Mouse (Mus musculus): ENCODE measurements around the gene Fgfr1op. TPM values are rescaled to one million over a fixed set of nuclear protein-coding genes. Genes with fewer than 3 reads are reported as not detected.
"Not testable (repeated sequence)": the region's sequence is repeated elsewhere in the genome, so short reads cannot be mapped to it uniquely, and the experiment has no call there.

Gene Fgfr1op
- total and polyA plus RNA-seq, 2 experiments from 2014 or later: 16.3 to 18.4 TPM

GRCm38 (mm10) chr17:8195685-8196376 is 30.5 kb downstream of the Fgfr1op start:
- WGBS: 95% methylated on average over 8 of the region's 8 CpGs
- Histone ChIP-seq H3K9ac (no peak overlapping the region), H3K4me1 (ENCODE audit: insufficient read depth) (no peaks in the 10 kb centered on the region), H3K27me3 (ENCODE audit: insufficient read depth, low read length) (no peaks in the 10 kb centered on the region), H3K9me3 (ENCODE audit: low read length) (no peaks in the 10 kb centered on the region), H3K4me3 (ENCODE audit: low read depth, low read length) (no peak overlapping the region), H3K27ac (ENCODE audit: low read depth, low read length) (no peak overlapping the region), H3K36me3 (ENCODE audit: insufficient read depth) (peaks cover 33% of the 10 kb centered on the region), H3K4me2 (ENCODE audit: low read depth) (no peak overlapping the region)
- TF ChIP-seq CTCF (IDR thresholded peaks at IDR 0.05; ENCODE audit: low read depth): no peak
- no peak for ATAC-seq
- no peak for DNase-seq

- Histone ChIP-seq H3K9me3 (ENCODE audit: low read length) (no peaks in the 10 kb centered on the region), H3K27me3 (ENCODE audit: insufficient read depth, low read length) (no peaks in the 10 kb centered on the region), H3K36me3 (ENCODE audit: insufficient read depth) (peaks cover 25% of the 10 kb centered on the region), H3K4me3 (ENCODE audit: low read depth, low read length) (no peak overlapping the region), H3K9ac (no peak overlapping the region), H3K4me2 (ENCODE audit: low read depth) (no peak overlapping the region), H3K4me1 (ENCODE audit: insufficient read depth) (no peaks in the 10 kb centered on the region), H3K27ac (ENCODE audit: low read depth, low read length) (no peak overlapping the region)
- DNase-seq (peak; percentile 40), ATAC-seq (peak; percentile 12; the same call in 1 of the 2 replicates)
- 55% methylated on average over 3 of the region's 3 CpGs for WGBS
- TF ChIP-seq CTCF (IDR thresholded peaks at IDR 0.05; ENCODE audit: low read depth): peak; percentile 63
Measured at GRCm38 (mm10) chr17:8197652-8198051, 32.4 kb downstream of the Fgfr1op start.

- no peak overlapping the region for H3K4me2 ChIP-seq (ENCODE audit: low read depth)
- no peaks in the 10 kb centered on the region for H3K9me3 ChIP-seq (ENCODE audit: low read length)
- DNase-seq (no peak), ATAC-seq (no peak)
- H3K4me1 ChIP-seq (ENCODE audit: insufficient read depth): no peaks in the 10 kb centered on the region
- 91% methylated on average over 11 of the region's 11 CpGs for whole genome bisulfite sequencing
- H3K4me3 ChIP-seq (ENCODE audit: low read depth, low read length): no peak overlapping the region
- no peaks in the 10 kb centered on the region for H3K27me3 ChIP-seq (ENCODE audit: insufficient read depth, low read length)
- TF ChIP-seq CTCF (IDR thresholded peaks at IDR 0.05; ENCODE audit: low read depth): no peak
- peaks cover 13% of the 10 kb centered on the region; the same call in 1 of the 2 replicates for H3K36me3 ChIP-seq (ENCODE audit: insufficient read depth)
- H3K9ac ChIP-seq: no peak overlapping the region
- H3K27ac ChIP-seq (ENCODE audit: low read depth, low read length): no peak overlapping the region
Measured at GRCm38 (mm10) chr17:8199067-8199935, 34.0 kb downstream of the Fgfr1op start.

GRCm38 (mm10) chr17:8199936-8200330 is 34.6 kb downstream of the Fgfr1op start:
- Histone ChIP-seq H3K4me2 (ENCODE audit: low read depth) (no peak overlapping the region), H3K27ac (ENCODE audit: low read depth, low read length) (no peak overlapping the region), H3K36me3 (ENCODE audit: insufficient read depth) (peaks cover 8% of the 10 kb centered on the region; the same call in 1 of the 2 replicates), H3K4me3 (ENCODE audit: low read depth, low read length) (no peak overlapping the region), H3K9me3 (ENCODE audit: low read length) (no peaks in the 10 kb centered on the region), H3K9ac (no peak overlapping the region), H3K27me3 (ENCODE audit: insufficient read depth, low read length) (no peaks in the 10 kb centered on the region), H3K4me1 (ENCODE audit: insufficient read depth) (no peaks in the 10 kb centered on the region)
- TF ChIP-seq CTCF (IDR thresholded peaks at IDR 0.05; ENCODE audit: low read depth): no peak
- DNase-seq: no peak
- 82% methylated on average over 1 of the region's 1 CpGs for WGBS
- ATAC-seq: no peak

- Histone ChIP-seq H3K36me3 (ENCODE audit: insufficient read depth) (no peaks in the 10 kb centered on the region), H3K4me2 (ENCODE audit: low read depth) (no peak overlapping the region), H3K9ac (no peak overlapping the region), H3K27ac (ENCODE audit: low read depth, low read length) (no peak overlapping the region), H3K4me1 (ENCODE audit: insufficient read depth) (no peaks in the 10 kb centered on the region), H3K4me3 (ENCODE audit: low read depth, low read length) (no peak overlapping the region), H3K9me3 (ENCODE audit: low read length) (no peaks in the 10 kb centered on the region), H3K27me3 (ENCODE audit: insufficient read depth, low read length) (no peaks in the 10 kb centered on the region)
- 60% methylated on average over 1 of the region's 1 CpGs for WGBS
- TF ChIP-seq CTCF (IDR thresholded peaks at IDR 0.05; ENCODE audit: low read depth): no peak
- ATAC-seq: no peak
- no peak for DNase-seq
Measured at GRCm38 (mm10) chr17:8203487-8203886, 38.2 kb downstream of the Fgfr1op start.

- not testable (repeated sequence) for H3K9me3 ChIP-seq (ENCODE audit: low read length); H3K4me1 ChIP-seq (ENCODE audit: insufficient read depth); H3K9ac ChIP-seq; H3K27ac ChIP-seq (ENCODE audit: low read depth, low read length); DNase-seq; ATAC-seq; H3K4me2 ChIP-seq (ENCODE audit: low read depth); H3K27me3 ChIP-seq (ENCODE audit: insufficient read depth, low read length); H3K36me3 ChIP-seq (ENCODE audit: insufficient read depth); H3K4me3 ChIP-seq (ENCODE audit: low read depth, low read length)
- WGBS: 52% methylated on average over 1 of the region's 1 CpGs
Measured at GRCm38 (mm10) chr17:8205221-8205631, 39.9 kb downstream of the Fgfr1op start.

GRCm38 (mm10) chr17:8206691-8207090 is 41.4 kb downstream of the Fgfr1op start:
- no peak for ATAC-seq
- no peak for TF ChIP-seq CTCF (IDR thresholded peaks at IDR 0.05; ENCODE audit: low read depth)
- H3K4me2 ChIP-seq (ENCODE audit: low read depth): no peak overlapping the region
- DNase-seq: no peak
- WGBS: 90% methylated on average over 5 of the region's 5 CpGs
- H3K4me1 ChIP-seq (ENCODE audit: insufficient read depth): no peaks in the 10 kb centered on the region
- H3K27ac ChIP-seq (ENCODE audit: low read depth, low read length): no peak overlapping the region
- no peak overlapping the region for H3K4me3 ChIP-seq (ENCODE audit: low read depth, low read length)
- no peak overlapping the region for H3K9ac ChIP-seq
- no peaks in the 10 kb centered on the region for H3K36me3 ChIP-seq (ENCODE audit: insufficient read depth)
- no peaks in the 10 kb centered on the region for H3K9me3 ChIP-seq (ENCODE audit: low read length)
- no peaks in the 10 kb centered on the region for H3K27me3 ChIP-seq (ENCODE audit: insufficient read depth, low read length)
